Mouse (Mus musculus) lung, postnatal 0 days (tissue): Measurements from ENCODE around the gene Rabl3.

Source experiments
- CTCF ChIP-seq: IDR thresholded peaks from 2 replicates; pipeline ENCODE4 v1.5.1; 2016; ENCODE audit warnings: antibody characterized with exemption, mild to moderate bottlenecking
- EP300 ChIP-seq: IDR thresholded peaks from 2 replicates; pipeline ENCODE4 v1.6.1; 2016; ENCODE audit warnings: antibody characterized with exemption, mild to moderate bottlenecking, control low read depth

DNA sequence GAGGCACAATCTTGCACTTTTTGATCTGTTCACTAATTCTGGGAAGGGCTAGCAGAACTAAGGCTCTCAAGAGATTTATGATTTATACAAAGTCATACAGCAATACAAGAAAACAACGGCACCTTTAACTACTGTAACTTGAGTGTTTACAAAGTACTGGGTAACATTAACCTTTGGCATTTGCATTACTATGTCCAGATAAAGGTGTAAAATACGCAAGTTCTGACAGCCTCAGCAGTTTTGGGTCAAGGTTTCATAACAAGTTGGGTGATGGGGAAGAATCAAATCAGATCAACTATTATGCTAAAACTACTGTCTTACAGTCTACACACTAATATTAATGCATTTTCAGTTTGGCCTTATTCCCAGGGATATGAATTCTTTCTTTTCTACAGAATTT lies 14.6 kb upstream of the Rabl3 start:
- no peak for TF ChIP-seq CTCF
- TF ChIP-seq EP300 = no peak
